In the genomic region with DNA sequence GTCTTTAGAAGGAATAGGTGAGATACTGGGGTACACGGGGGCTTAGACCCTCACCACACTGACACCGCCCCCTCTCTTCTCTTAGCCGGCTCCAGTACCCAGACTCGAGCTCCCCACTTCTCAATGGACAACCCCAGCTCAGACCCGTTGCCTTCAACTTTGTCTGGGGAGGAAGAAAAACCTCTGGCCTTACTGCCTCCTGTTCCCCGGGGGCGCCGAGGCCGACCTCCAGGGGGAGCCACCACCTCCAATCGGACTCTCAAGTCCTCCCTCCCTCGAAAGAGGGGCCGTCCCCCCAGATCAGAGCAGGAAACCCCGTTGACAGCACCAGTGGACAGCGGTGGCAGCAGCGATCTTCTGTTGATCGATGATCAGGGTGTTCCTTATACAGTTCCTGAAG, we compare ENCODE assay signal across 14 mouse cellular contexts. TPM values are rescaled to one million over a fixed set of nuclear protein-coding genes. Genes with fewer than 3 reads are reported as not detected.
DNase-seq lines count a peak whose midpoint lies in the region; ATAC-seq and TF ChIP-seq lines count a peak whose summit lies in the region.
"Had no signal": no experiment of that assay in that cellular context is flagged by ENCODE, and none has a peak within 500 bp of the region (broad histone marks: within the 10 kb centered on the region; RNA-seq: fewer than 3 reads in every experiment).

No protein-coding gene starts in this region.

- ATAC-seq in CD4-positive, CD25-positive, alpha-beta regulatory T cell, adult 4 months = no peak
- no peak for ATAC-seq in heart, postnatal 0 days (ENCODE audit: insufficient read depth, low read depth)
- ATAC-seq in lung, postnatal 0 days = no peak

- H3K9me3 ChIP-seq in heart, postnatal 0 days (replicated peaks; ENCODE audit: control insufficient read depth, low read length) = no peaks in the 10 kb centered on the region
- H3K9me3 ChIP-seq in lung, postnatal 0 days (ENCODE audit: low read length) = no peaks in the 10 kb centered on the region
- H3K9me3 ChIP-seq: heart, embryonic 15.5 days; neural tube, embryonic 13.5 days had no signal

- WGBS in heart, postnatal 0 days = 94% methylated on average over 16 of the region's 16 CpGs
- 92% methylated on average over 16 of the region's 16 CpGs for WGBS in lung, postnatal 0 days

- peaks cover 10% of the 10 kb centered on the region for H3K36me3 ChIP-seq in heart, postnatal 0 days (replicated peaks; ENCODE audit: control insufficient read depth, insufficient read depth, low read length)
- H3K36me3 ChIP-seq in lung, postnatal 0 days (ENCODE audit: insufficient read depth, low read length) = no peaks in the 10 kb centered on the region
- no peaks in the 10 kb centered on the region; the same call in 1 of the 2 replicates for H3K36me3 ChIP-seq in splenic B cell, adult 2 months (ENCODE audit: control insufficient read depth, insufficient read depth, low read length, poor library complexity, severe bottlenecking)

- H3K4me3 ChIP-seq in heart, postnatal 0 days (ENCODE audit: low read depth, low read length) = no peak overlapping the region
- no peak overlapping the region for H3K4me3 ChIP-seq in lung, postnatal 0 days (ENCODE audit: low read depth, low read length)
- H3K4me3 ChIP-seq: embryonic facial prominence, embryonic 10.5 days; heart, embryonic 15.5 days; neural tube, embryonic 13.5 days had no signal

- no peaks in the 10 kb centered on the region for H3K27me3 ChIP-seq in heart, postnatal 0 days (ENCODE audit: control insufficient read depth, insufficient read depth, low read length)
- H3K27me3 ChIP-seq in lung, postnatal 0 days (replicated peaks; ENCODE audit: insufficient read depth, low read length) = no peaks in the 10 kb centered on the region
- H3K27me3 ChIP-seq in splenic B cell, adult 2 months (ENCODE audit: control insufficient read depth, insufficient read depth, low read length, poor library complexity, severe bottlenecking) = no peaks in the 10 kb centered on the region
- H3K27me3 ChIP-seq: heart, embryonic 15.5 days; neural tube, embryonic 13.5 days had no signal

- peaks cover 22% of the 10 kb centered on the region for H3K4me1 ChIP-seq in heart, postnatal 0 days (ENCODE audit: control insufficient read depth, insufficient read depth)
- 0 out of 2 replicates have a peak, but pooled peaks cover 4% of the 10 kb centered on the region for H3K4me1 ChIP-seq in lung, postnatal 0 days (ENCODE audit: insufficient read depth, low read depth, low read length)

- H3K27ac ChIP-seq in heart, postnatal 0 days (ENCODE audit: low read depth) = no peak overlapping the region
- no peak overlapping the region for H3K27ac ChIP-seq in lung, postnatal 0 days (ENCODE audit: low read length)
- H3K27ac ChIP-seq: embryonic facial prominence, embryonic 10.5 days; heart, embryonic 15.5 days; neural tube, embryonic 13.5 days had no signal

- TF ChIP-seq CTCF in heart, postnatal 0 days (IDR thresholded peaks at IDR 0.05; ENCODE audit: low read depth) = 0 out of 2 replicates have a peak, but pooled peaks have one; percentile 6
- TF ChIP-seq CTCF in lung, postnatal 0 days (IDR thresholded peaks at IDR 0.05) = peak; percentile 37

- DNase-seq in CD4-positive, CD25-positive, alpha-beta regulatory T cell, adult 2 months (ENCODE audit: low read depth, low spot score) = peak; percentile 43
- no peak for DNase-seq in heart, postnatal 0 days (ENCODE audit: low spot score)
- DNase-seq in heart, postnatal 25 days (ENCODE audit: low spot score) = no peak
- no peak for DNase-seq in lung, postnatal 0 days (ENCODE audit: low spot score)
- no peak for DNase-seq in lung, adult 18-20 months
- DNase-seq in splenic B cell, adult 2 months (ENCODE audit: low read depth, low spot score) = peak; percentile 30
- DNase-seq in adipocyte (ENCODE audit: low spot score) = no peak
- DNase-seq: kidney, adult 11 months had no signal

- intact Hi-C loops in heart, postnatal 25 days (cut with DNase I) = no loop called here

- no peak for TF ChIP-seq EP300 in heart, postnatal 0 days (IDR thresholded peaks at IDR 0.05; ENCODE audit: low read depth)
- no peak for TF ChIP-seq EP300 in lung, postnatal 0 days (IDR thresholded peaks at IDR 0.05)

- no peak overlapping the region for H3K4me2 ChIP-seq in heart, postnatal 0 days (ENCODE audit: low read depth, low read length)
- H3K4me2 ChIP-seq in lung, postnatal 0 days (replicated peaks; ENCODE audit: low read depth, low read length) = no peak overlapping the region
- H3K4me2 ChIP-seq: heart, embryonic 15.5 days; midbrain, embryonic 11.5 days; neural tube, embryonic 13.5 days had no signal

- no peak overlapping the region for H3K9ac ChIP-seq in heart, postnatal 0 days (replicated peaks; ENCODE audit: low read depth, low read length)
- no peak overlapping the region for H3K9ac ChIP-seq in lung, postnatal 0 days (replicated peaks; ENCODE audit: low read depth)
- H3K9ac ChIP-seq: heart, embryonic 15.5 days; neural tube, embryonic 13.5 days had no signal

RNA-seq across cellular contexts. Expression of a gene that starts 2.1 kb away (rescaled TPM):
- polyA plus RNA-seq in CD4-positive, CD25-positive, alpha-beta regulatory T cell, adult 4 months (2017; shearing (Covaris generic)) = 1 to 10 TPM; 7.9 to 8.9 TPM
- not detected in 2 replicates for total RNA-seq in heart, postnatal 0 days (2014; rRNA removed; ENCODE audit: low replicate concordance)
- 0.75 and 1.1 TPM in 2 replicates for polyA plus RNA-seq in heart, postnatal 0 days (2015; fragmentation: Nextera tagmentation; extraction: Ambion mirVana)
- total RNA-seq in heart, postnatal 25 days (2021) = not detected
- 2.1 and 4.4 TPM in 2 replicates for polyA plus RNA-seq in lung, postnatal 0 days (2015; fragmentation: Nextera tagmentation; extraction: Ambion mirVana)
- total RNA-seq: layer of hippocampus, postnatal 25 days had no signal
- polyA plus RNA-seq: neural tube, embryonic 13.5 days had no signal

RNA-seq across cellular contexts. Expression of a gene that starts 2.8 kb away (rescaled TPM):
- 10 to 100 TPM in 1 of 2 experiments, 1 to 10 TPM in 1; 3.5 to 12.3 TPM for polyA plus RNA-seq in CD4-positive, CD25-positive, alpha-beta regulatory T cell, adult 4 months (2017; shearing (Covaris generic))
- total RNA-seq in heart, postnatal 0 days (2014; rRNA removed; ENCODE audit: low replicate concordance) = 17.6 and 24.9 TPM in 2 replicates
- 1.8 and 2.0 TPM in 2 replicates for polyA plus RNA-seq in heart, postnatal 0 days (2015; fragmentation: Nextera tagmentation; extraction: Ambion mirVana)
- 10 to 100 TPM; 12.8 to 15.4 TPM for total RNA-seq in heart, postnatal 25 days (2021)
- polyA plus RNA-seq in lung, postnatal 0 days (2015; fragmentation: Nextera tagmentation; extraction: Ambion mirVana) = 3.4 and 3.8 TPM in 2 replicates

RNA-seq across cellular contexts. Expression of a gene that starts 2.9 kb away (rescaled TPM):
- polyA plus RNA-seq in CD4-positive, CD25-positive, alpha-beta regulatory T cell, adult 4 months (2017; shearing (Covaris generic)) = 10 to 100 TPM in 1 of 2 experiments, 1 to 10 TPM in 1; 9.5 to 12.0 TPM
- 37.2 and 56.9 TPM in 2 replicates for total RNA-seq in heart, postnatal 0 days (2014; rRNA removed; ENCODE audit: low replicate concordance)
- polyA plus RNA-seq in heart, postnatal 0 days (2015; fragmentation: Nextera tagmentation; extraction: Ambion mirVana) = 14.4 and 14.7 TPM in 2 replicates
- 10 to 100 TPM; 13.6 to 24.2 TPM for total RNA-seq in heart, postnatal 25 days (2021)
- 20.5 and 20.8 TPM in 2 replicates for polyA plus RNA-seq in lung, postnatal 0 days (2015; fragmentation: Nextera tagmentation; extraction: Ambion mirVana)

RNA-seq across cellular contexts. Expression of a gene that starts 3.0 kb away (rescaled TPM):
- under 1 TPM in 1 of 2 experiments, not detected in 1; 0.58 TPM for polyA plus RNA-seq in CD4-positive, CD25-positive, alpha-beta regulatory T cell, adult 4 months (2017; shearing (Covaris generic))
- 1.0 and 2.8 TPM in 2 replicates for total RNA-seq in heart, postnatal 0 days (2014; rRNA removed; ENCODE audit: low replicate concordance)
- polyA plus RNA-seq in heart, postnatal 0 days (2015; fragmentation: Nextera tagmentation; extraction: Ambion mirVana) = 0.33 and 0.85 TPM in 2 replicates
- under 1 TPM; 0.28 to 0.31 TPM for total RNA-seq in heart, postnatal 25 days (2021)
- 0.42 and 1.2 TPM in 2 replicates for polyA plus RNA-seq in lung, postnatal 0 days (2015; fragmentation: Nextera tagmentation; extraction: Ambion mirVana)

RNA-seq across cellular contexts. Expression of a gene that starts 3.1 kb away (rescaled TPM):
- polyA plus RNA-seq in CD4-positive, CD25-positive, alpha-beta regulatory T cell, adult 4 months (2017; shearing (Covaris generic)) = 10 to 100 TPM; 44.1 to 45.4 TPM
- 11.0 and 15.6 TPM in 2 replicates for total RNA-seq in heart, postnatal 0 days (2014; rRNA removed; ENCODE audit: low replicate concordance)
- 12.5 and 15.1 TPM in 2 replicates for polyA plus RNA-seq in heart, postnatal 0 days (2015; fragmentation: Nextera tagmentation; extraction: Ambion mirVana)
- 1 to 10 TPM; 8.7 to 9.0 TPM for total RNA-seq in heart, postnatal 25 days (2021)
- polyA plus RNA-seq in lung, postnatal 0 days (2015; fragmentation: Nextera tagmentation; extraction: Ambion mirVana) = 22.4 and 24.6 TPM in 2 replicates

Comparison
In these comparisons a context has a peak if more than half of its experiments do, and no peak if none do; other contexts are left out.
1. DNase-seq: peak in CD4-positive, CD25-positive, alpha-beta regulatory T cell, adult 2 months (single experiment) and splenic B cell, adult 2 months (single experiment); none in heart, postnatal 0 days (single experiment), heart, postnatal 25 days (single experiment), lung, postnatal 0 days (single experiment), lung, adult 18-20 months (0 of 2) and adipocyte (single experiment).